Mouse (Mus musculus): ENCODE results near the gene Olfr1310.

The Olfr1310 gene

GRCm38 (mm10) chr2:112012608-112013007 is at the start of gene Olfr1310:
Gene Olfr1310, minus strand, starts transcription at chr2:112012708.

GRCm38 (mm10) chr2:112050138-112050537 is 37.6 kb upstream of the Olfr1310 start, which contains the start of gene Olfr1312:
Gene Olfr1312, minus strand, starts transcription at chr2:112050238.
- WGBS: 24% methylated on average over 1 of the region's 1 CpGs

- WGBS: 56% methylated on average over 6 of the region's 6 CpGs
These were observed 14.5 kb upstream of the Olfr1310 start for GRCm38 (mm10) chr2:112026971-112027370.

- 91% methylated on average over 2 of the region's 2 CpGs for WGBS
These were observed 11.8 kb upstream of the Olfr1310 start, which contains the start of gene Olfr1311 for GRCm38 (mm10) chr2:112024312-112024711. Gene Olfr1311, minus strand, starts transcription at chr2:112024412.

GRCm38 (mm10) chr2:112014900-112015299 is 2.4 kb upstream of the Olfr1310 start:
- whole genome bisulfite sequencing: 89% methylated on average over 3 of the region's 3 CpGs

GRCm38 (mm10) chr2:111990181-111990580 is 22.3 kb downstream of the Olfr1310 start, which contains the start of gene Olfr1309:
Gene Olfr1309, minus strand, starts transcription at chr2:111990281.
- 75% methylated on average over 1 of the region's 1 CpGs for WGBS

GRCm38 (mm10) chr2:111964844-111965243 is 47.7 kb downstream of the Olfr1310 start, which contains the start of gene Olfr1308:
Gene Olfr1308, minus strand, starts transcription at chr2:111964944.
- WGBS: 59% methylated on average over 1 of the region's 1 CpGs

Measured in cerebral cortex, adult 2 months (tissue).